Mouse (Mus musculus) liver, postnatal 0 days (tissue): Measurements from ENCODE around the gene Erbb4. TPM values are rescaled to one million over a fixed set of nuclear protein-coding genes. Genes with fewer than 3 reads are reported as not detected.

Experiments used
- ATAC-seq: fragments of 200-750 bp; cut with Nextera tagmentation; 2 replicates; pipeline ENCODE4 v1.8.0; 2017; ENCODE audit warnings: mild to moderate bottlenecking, moderate library complexity
- DNase-seq: peaks from one replicate; pipeline ENCODE4 v3.0.0-alpha.2; 2016
- H3K27ac ChIP-seq: fragments of 300-500 bp; sonication (generic); 2 replicates; pipeline ENCODE4 v1.5.1; 2014; ENCODE audit warnings: antibody characterized with exemption, moderate library complexity, mild to moderate bottlenecking, low read depth
- H3K27me3 ChIP-seq: fragments of 300-500 bp; sonication (generic); 2 replicates; pipeline ENCODE4 v1.6.1; 2014; ENCODE audit warnings: low read length, control low read depth, mixed read lengths; ENCODE audit not compliant: insufficient read depth
- H3K36me3 ChIP-seq: fragments of 300-500 bp; sonication (generic); replicated peaks from 2 replicates; pipeline ENCODE4 v1.6.1; 2014; ENCODE audit warnings: mild to moderate bottlenecking, control low read depth, low read length, moderate library complexity, mixed read lengths; ENCODE audit not compliant: insufficient read depth
- H3K4me1 ChIP-seq: fragments of 300-500 bp; sonication (generic); 2 replicates; pipeline ENCODE4 v1.6.1; 2014; ENCODE audit warnings: antibody characterized with exemption, mild to moderate bottlenecking, control low read depth; ENCODE audit not compliant: insufficient read depth
- H3K4me2 ChIP-seq: fragments of 300-500 bp; sonication (generic); 2 replicates; pipeline ENCODE4 v1.6.1; 2014; ENCODE audit warnings: low read depth, mild to moderate bottlenecking, low read length, moderate library complexity, mixed read lengths
- H3K4me3 ChIP-seq: fragments of 300-500 bp; sonication (generic); 2 replicates; pipeline ENCODE4 v1.5.1; 2014; ENCODE audit warnings: low read depth, low read length
- H3K9ac ChIP-seq: fragments of 300-500 bp; sonication (generic); replicated peaks from 2 replicates; pipeline ENCODE4 v1.6.1; 2014; ENCODE audit warnings: mild to moderate bottlenecking, moderate library complexity
- H3K9me3 ChIP-seq: fragments of 300-500 bp; sonication (generic); 2 replicates; pipeline ENCODE4 v1.6.1; 2016; ENCODE audit warnings: mild to moderate bottlenecking, control low read depth, low read length, mixed read lengths
- CTCF ChIP-seq: sonication (generic); IDR thresholded peaks from 2 replicates; pipeline ENCODE4 v1.5.1; 2016; ENCODE audit warnings: antibody characterized with exemption, low read depth
- EP300 ChIP-seq: IDR thresholded peaks from 2 replicates; pipeline ENCODE4 v1.6.1; 2016; ENCODE audit warnings: antibody characterized with exemption, low read depth, mild to moderate bottlenecking
- WGBS: fragments of 180-500 bp; shearing (Covaris S2); extraction: QIAGEN DNeasy Blood & Tissue Kit; methylation state at CpG from one replicate; pipeline ENCODE4 v1.1.7; 2014; ENCODE audit not compliant: insufficient replicate concordance; 5-methylcytosine and 5-hydroxymethylcytosine counted together
- polyA plus RNA-seq: library from polyadenylated mRNA; unstranded; fragments of >200 nt; fragmentation: Nextera tagmentation; extraction: Ambion mirVana; gene quantifications from 2 replicates; pipeline ENCODE4 v1.2.1, GENCODE M21; 2015

Gene Erbb4
- polyA plus RNA-seq, 1 experiment from 2014 or later, result 0.06 TPM

GRCm38 (mm10) chr1:68748976-68749375 is 358.9 kb downstream of the Erbb4 start:
- Histone ChIP-seq H3K9me3 (no peaks in the 10 kb centered on the region), H3K4me2 (no peak overlapping the region), H3K4me3 (no peak overlapping the region), H3K9ac (no peak overlapping the region), H3K27ac (no peak overlapping the region), H3K36me3 (no peaks in the 10 kb centered on the region), H3K27me3 (no peaks in the 10 kb centered on the region), H3K4me1 (no peaks in the 10 kb centered on the region)
- 36% methylated on average over 1 of the region's 1 CpGs for WGBS
- no peak for TF ChIP-seq EP300
- no peak for TF ChIP-seq CTCF
- DNase-seq, result no peak
- no peak for ATAC-seq

- no peak overlapping the region for H3K4me3 ChIP-seq
- no peak overlapping the region for H3K4me2 ChIP-seq
- H3K27ac ChIP-seq, result no peak overlapping the region
- H3K9ac ChIP-seq, result no peak overlapping the region
- H3K4me1 ChIP-seq, result no peaks in the 10 kb centered on the region
- no peaks in the 10 kb centered on the region for H3K27me3 ChIP-seq
- no peaks in the 10 kb centered on the region for H3K9me3 ChIP-seq
- TF ChIP-seq EP300, result no peak
- TF ChIP-seq CTCF, result no peak
- H3K36me3 ChIP-seq, result no peaks in the 10 kb centered on the region
- ATAC-seq (no peak), DNase-seq (no peak)
Observed at GRCm38 (mm10) chr1:68681478-68681877, 426.4 kb downstream of the Erbb4 start.

- no peak overlapping the region for H3K27ac ChIP-seq
- WGBS, result 81% methylated on average over 4 of the region's 4 CpGs
- H3K9ac ChIP-seq, result no peak overlapping the region
- no peak for DNase-seq
- H3K4me3 ChIP-seq, result no peak overlapping the region
- no peak for TF ChIP-seq EP300
- no peak for TF ChIP-seq CTCF
- H3K36me3 ChIP-seq, result no peaks in the 10 kb centered on the region
- no peaks in the 10 kb centered on the region for H3K27me3 ChIP-seq
- no peak for ATAC-seq
- no peak overlapping the region for H3K4me2 ChIP-seq
- no peaks in the 10 kb centered on the region for H3K4me1 ChIP-seq
- H3K9me3 ChIP-seq, result no peaks in the 10 kb centered on the region
Observed at GRCm38 (mm10) chr1:68674667-68675066, 433.2 kb downstream of the Erbb4 start.

GRCm38 (mm10) chr1:68666831-68667601 is 440.8 kb downstream of the Erbb4 start:
- Histone ChIP-seq H3K27ac (no peak overlapping the region), H3K36me3 (no peaks in the 10 kb centered on the region), H3K4me2 (no peak overlapping the region), H3K9me3 (no peaks in the 10 kb centered on the region), H3K27me3 (no peaks in the 10 kb centered on the region), H3K4me1 (no peaks in the 10 kb centered on the region), H3K9ac (no peak overlapping the region), H3K4me3 (no peak overlapping the region)
- DNase-seq (no peak), ATAC-seq (no peak)
- TF ChIP-seq EP300 (no peak), CTCF (no peak)
- WGBS, result 76% methylated on average over 10 of the region's 10 CpGs

GRCm38 (mm10) chr1:68590475-68590874 is 517.4 kb downstream of the Erbb4 start:
- no peak for ATAC-seq

GRCm38 (mm10) chr1:68573851-68574540 is 533.9 kb downstream of the Erbb4 start:
- Histone ChIP-seq H3K9ac (no peak overlapping the region), H3K4me3 (no peak overlapping the region), H3K4me2 (no peak overlapping the region), H3K36me3 (no peaks in the 10 kb centered on the region), H3K27me3 (no peaks in the 10 kb centered on the region), H3K9me3 (no peaks in the 10 kb centered on the region), H3K27ac (no peak overlapping the region), H3K4me1 (no peaks in the 10 kb centered on the region)
- TF ChIP-seq CTCF, result no peak
- TF ChIP-seq EP300, result no peak
- ATAC-seq (no peak), DNase-seq (no peak)
- 53% methylated on average over 4 of the region's 4 CpGs for WGBS

More at GRCm38 (mm10) chr1:68590475-68590874, 517.4 kb downstream of the Erbb4 start:
- Histone ChIP-seq H3K27ac (no peak overlapping the region), H3K4me2 (no peak overlapping the region), H3K4me1 (no peaks in the 10 kb centered on the region), H3K4me3 (no peak overlapping the region), H3K27me3 (no peaks in the 10 kb centered on the region), H3K9ac (no peak overlapping the region), H3K9me3 (no peaks in the 10 kb centered on the region), H3K36me3 (no peaks in the 10 kb centered on the region)
- DNase-seq, result no peak
- 57% methylated on average over 3 of the region's 3 CpGs for WGBS
- TF ChIP-seq CTCF (no peak), EP300 (no peak)
